Mouse (Mus musculus) limb, embryonic 12.5 days (tissue): Measurements from ENCODE around the gene Sept9. TPM values are rescaled to one million over a fixed set of nuclear protein-coding genes. Genes with fewer than 3 reads are reported as not detected.

ENCODE experiments used
- ATAC-seq: fragments of 200-750 bp; cut with Nextera tagmentation; 2 replicates; pipeline ENCODE4 v1.8.0; 2017; ENCODE audit warnings: low read depth, moderate TSS enrichment; ENCODE audit not compliant: insufficient number of reproducible peaks, insufficient read depth, low FRiP score, low TSS enrichment
- H3K27ac ChIP-seq: fragments of 300-500 bp; sonication (generic); 2 replicates; pipeline ENCODE4 v1.5.1; 2016; ENCODE audit warnings: mild to moderate bottlenecking, moderate library complexity
- H3K27me3 ChIP-seq: fragments of 300-500 bp; sonication (generic); 2 replicates; pipeline ENCODE4 v1.6.1; 2016; ENCODE audit warnings: mild to moderate bottlenecking, moderate library complexity
- H3K36me3 ChIP-seq: fragments of 300-500 bp; sonication (generic); 2 replicates; pipeline ENCODE4 v1.6.1; 2016; ENCODE audit warnings: mild to moderate bottlenecking, moderate library complexity
- H3K4me1 ChIP-seq: fragments of 300-500 bp; sonication (generic); replicated peaks from 2 replicates; pipeline ENCODE4 v1.6.1; 2016
- H3K4me2 ChIP-seq: fragments of 300-500 bp; sonication (generic); 2 replicates; pipeline ENCODE4 v1.6.1; 2016; ENCODE audit warnings: mild to moderate bottlenecking, moderate library complexity
- H3K4me3 ChIP-seq: fragments of 300-500 bp; sonication (generic); replicated peaks from 2 replicates; pipeline ENCODE4 v1.5.1; 2016; ENCODE audit warnings: mild to moderate bottlenecking
- H3K9ac ChIP-seq: fragments of 300-500 bp; sonication (generic); replicated peaks from 2 replicates; pipeline ENCODE4 v1.6.1; 2016; ENCODE audit warnings: mild to moderate bottlenecking, moderate library complexity
- H3K9me3 ChIP-seq: fragments of 300-500 bp; sonication (generic); 2 replicates; pipeline ENCODE4 v1.6.1; 2016; ENCODE audit warnings: mild to moderate bottlenecking, moderate library complexity
- WGBS: fragments of 180-500 bp; shearing (Covaris S2); methylation state at CpG from one replicate; pipeline ENCODE4 v1.1.7; 2016; 5-methylcytosine and 5-hydroxymethylcytosine counted together
- polyA plus RNA-seq: library from polyadenylated mRNA; unstranded; fragments of >200 nt; fragmentation: Nextera tagmentation; extraction: Ambion mirVana; gene quantifications from 2 replicates; pipeline ENCODE4 v1.2.1, GENCODE M21; 2016

Gene Sept9
- polyA plus RNA-seq, 1 experiment from 2014 or later, result 234 TPM

DNA sequence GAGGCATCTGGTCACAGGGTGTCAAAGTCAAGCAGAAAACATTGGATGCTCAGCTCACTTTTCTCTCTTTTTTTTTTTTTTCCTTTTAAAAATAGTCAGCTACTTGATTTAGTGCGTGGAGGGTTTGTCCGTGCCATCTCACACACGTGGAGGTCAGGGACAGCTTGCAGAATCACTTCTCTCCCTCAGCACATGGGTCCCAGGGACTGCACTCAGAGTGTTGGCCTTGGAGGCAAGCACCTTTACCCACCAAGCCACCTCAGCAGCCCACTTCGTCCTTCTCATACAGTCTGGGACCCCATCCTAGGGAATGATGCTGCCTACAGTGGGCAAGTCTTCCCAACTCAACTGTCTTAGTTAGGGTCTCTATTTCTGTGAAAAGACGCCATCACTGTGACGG is 57.4 kb downstream of the Sept9 start:
- WGBS, result 97% methylated on average over 6 of the region's 6 CpGs
- Histone ChIP-seq H3K4me1 (peaks cover 39% of the 10 kb centered on the region), H3K36me3 (no peaks in the 10 kb centered on the region), H3K4me3 (no peak overlapping the region), H3K27ac (no peak overlapping the region), H3K9me3 (no peaks in the 10 kb centered on the region), H3K4me2 (no peak overlapping the region), H3K9ac (no peak overlapping the region), H3K27me3 (no peaks in the 10 kb centered on the region)
- no peak for ATAC-seq

DNA sequence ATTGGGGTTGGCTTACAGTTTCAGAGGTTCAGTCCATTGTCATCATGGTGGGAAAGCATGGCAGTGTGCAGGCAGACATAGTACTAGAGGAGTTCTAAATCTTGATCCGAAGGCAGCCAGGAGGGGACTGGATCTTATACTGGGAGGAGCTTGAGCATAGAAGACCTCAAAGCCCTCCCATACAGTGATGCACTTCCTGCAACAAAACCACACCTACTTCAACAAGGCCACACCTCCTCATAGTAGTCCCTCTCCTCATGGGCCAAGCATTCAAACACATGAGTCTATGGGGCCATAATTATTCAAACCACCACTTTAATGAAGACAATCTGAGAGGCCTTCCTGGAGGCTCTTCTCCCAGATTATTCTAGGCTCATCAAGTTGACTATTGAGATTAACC is 57.8 kb downstream of the Sept9 start:
- H3K36me3 ChIP-seq, result no peaks in the 10 kb centered on the region
- no peak for ATAC-seq
- H3K4me1 ChIP-seq, result peaks cover 39% of the 10 kb centered on the region
- H3K27ac ChIP-seq, result no peak overlapping the region
- 94% methylated on average over 1 of the region's 1 CpGs for WGBS
- no peaks in the 10 kb centered on the region for H3K27me3 ChIP-seq
- no peaks in the 10 kb centered on the region for H3K9me3 ChIP-seq
- H3K4me2 ChIP-seq, result no peak overlapping the region
- no peak overlapping the region for H3K4me3 ChIP-seq
- H3K9ac ChIP-seq, result no peak overlapping the region

DNA sequence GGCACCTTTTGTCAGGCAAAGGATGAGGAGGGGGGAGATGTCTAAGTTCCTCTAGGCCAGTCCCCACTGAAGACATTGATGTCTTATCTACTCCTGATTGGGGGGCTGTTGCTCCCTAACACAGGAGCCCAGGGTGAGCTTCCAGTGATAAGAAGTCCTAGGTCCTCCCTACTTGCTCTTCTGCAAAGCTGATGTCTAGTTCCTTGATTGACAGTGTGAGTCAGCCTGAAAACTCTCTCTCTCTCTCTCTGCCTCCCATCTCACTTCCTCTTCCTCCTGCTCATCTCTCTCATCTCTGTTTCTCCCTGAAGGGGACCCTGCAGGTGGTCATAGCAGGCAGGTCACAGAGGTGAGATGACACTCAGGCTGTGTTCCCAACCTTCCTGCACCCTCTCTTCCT is 58.4 kb downstream of the Sept9 start:
- no peak overlapping the region for H3K4me2 ChIP-seq
- no peak overlapping the region for H3K9ac ChIP-seq
- no peaks in the 10 kb centered on the region for H3K27me3 ChIP-seq
- H3K4me1 ChIP-seq, result peaks cover 38% of the 10 kb centered on the region
- no peak overlapping the region for H3K4me3 ChIP-seq
- no peak overlapping the region for H3K27ac ChIP-seq
- ATAC-seq, result no peak
- no peaks in the 10 kb centered on the region for H3K36me3 ChIP-seq
- no peaks in the 10 kb centered on the region for H3K9me3 ChIP-seq

DNA sequence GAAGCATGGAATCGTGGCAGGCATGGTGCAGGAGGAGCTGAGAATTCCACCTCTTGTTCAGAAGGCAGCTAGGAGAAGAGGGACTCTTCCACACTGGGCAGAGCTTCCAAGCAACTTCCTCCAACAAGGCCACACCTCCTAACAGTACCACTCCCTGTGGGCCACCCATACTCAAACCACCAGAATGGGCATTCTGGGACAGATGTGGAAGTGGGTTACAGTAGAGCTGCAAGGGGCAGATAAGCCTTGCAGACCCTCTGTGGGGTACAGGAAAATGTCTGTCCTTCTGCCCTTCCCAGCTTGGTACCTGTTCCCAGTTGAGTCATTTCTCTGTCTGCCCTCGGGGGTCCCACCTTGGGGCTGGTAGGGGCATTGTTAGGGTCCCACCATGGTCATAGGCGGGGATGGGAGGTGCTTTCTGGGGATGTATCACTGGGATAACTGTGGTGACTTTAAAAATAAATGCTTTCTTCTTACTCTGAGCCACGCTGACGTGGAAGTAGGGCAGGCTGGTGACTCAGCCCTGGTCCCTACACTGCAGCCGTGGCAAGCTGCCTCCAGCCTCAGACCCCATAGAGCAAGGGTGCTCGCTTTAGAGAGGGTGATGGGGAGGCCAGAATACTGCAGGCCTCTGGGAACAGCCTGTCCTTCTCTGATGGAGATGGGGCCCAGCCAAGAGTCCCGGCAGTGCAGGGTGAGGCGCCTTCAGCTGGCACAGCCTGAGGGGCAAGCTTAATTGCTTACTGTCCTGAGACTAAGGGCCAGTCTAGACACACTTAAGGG is 59.9 kb downstream of the Sept9 start:
- H3K9me3 ChIP-seq, result no peaks in the 10 kb centered on the region
- H3K36me3 ChIP-seq, result no peaks in the 10 kb centered on the region
- no peak overlapping the region for H3K4me2 ChIP-seq
- no peak overlapping the region for H3K27ac ChIP-seq
- H3K9ac ChIP-seq, result no peak overlapping the region
- no peaks in the 10 kb centered on the region for H3K27me3 ChIP-seq
- no peak overlapping the region for H3K4me3 ChIP-seq
- ATAC-seq, result no peak
- peaks cover 37% of the 10 kb centered on the region for H3K4me1 ChIP-seq
- WGBS, result 84% methylated on average over 9 of the region's 9 CpGs

DNA sequence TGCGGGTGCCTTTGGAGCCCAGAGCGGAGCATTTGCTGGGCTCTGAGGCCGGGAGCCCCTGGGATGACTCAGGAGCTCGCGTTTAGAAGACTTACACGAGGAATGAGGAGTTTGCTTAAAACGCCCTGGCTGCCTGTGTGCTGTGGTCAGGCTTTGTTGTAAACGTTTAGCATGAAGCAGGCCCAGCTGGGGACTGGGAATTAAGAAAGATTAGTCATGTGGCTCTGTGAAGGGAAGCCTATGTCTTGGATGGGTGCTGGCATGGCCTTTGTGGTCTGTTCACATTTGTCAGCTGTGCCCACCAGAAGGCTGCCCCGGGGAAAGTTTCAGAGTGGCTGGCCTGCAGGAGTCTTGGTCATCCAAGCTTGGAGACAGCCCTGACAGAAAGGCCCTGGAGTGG is 61.2 kb downstream of the Sept9 start:
- 65% methylated on average over 9 of the region's 9 CpGs for WGBS
- Histone ChIP-seq H3K4me3 (no peak overlapping the region), H3K36me3 (no peaks in the 10 kb centered on the region), H3K4me2 (no peak overlapping the region), H3K27me3 (no peaks in the 10 kb centered on the region), H3K9ac (no peak overlapping the region), H3K9me3 (no peaks in the 10 kb centered on the region), H3K27ac (no peak overlapping the region), H3K4me1 (peaks cover 43% of the 10 kb centered on the region)
- ATAC-seq, result no peak

DNA sequence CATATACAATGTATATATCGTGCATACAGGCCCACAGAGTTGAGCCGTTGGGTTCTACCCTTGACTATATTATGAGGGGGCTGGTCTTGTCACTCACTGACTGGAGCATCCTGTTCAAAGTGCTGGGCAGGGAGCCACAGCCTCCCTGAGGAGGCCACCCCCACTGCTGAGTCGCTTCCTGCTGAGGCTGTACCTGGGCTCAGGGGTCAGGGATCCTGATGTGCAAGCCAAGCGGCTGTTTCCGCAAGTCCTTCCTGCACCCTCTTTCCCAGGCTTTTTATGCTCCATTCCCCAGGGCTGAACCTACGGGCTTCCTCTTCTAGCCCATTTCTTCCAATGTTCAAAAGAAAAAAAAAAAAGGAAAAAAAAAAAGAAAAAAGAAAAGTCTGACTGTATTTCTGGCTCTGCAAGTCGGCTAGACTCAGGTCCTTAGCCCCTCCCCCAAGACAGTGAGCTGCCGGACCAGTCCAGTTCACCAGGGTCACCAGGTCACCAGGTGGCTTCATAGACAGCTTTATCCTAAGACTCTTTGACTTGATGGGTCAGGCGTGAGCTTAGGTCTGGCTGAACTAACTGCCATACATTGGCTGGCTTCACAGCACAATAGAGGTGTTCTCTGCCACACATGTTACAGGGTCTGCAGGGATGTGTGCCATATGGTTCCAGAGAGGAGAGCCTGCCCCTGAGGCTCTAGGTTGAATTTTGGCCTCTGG is 63.8 kb downstream of the Sept9 start:
- Histone ChIP-seq H3K27ac (peak overlapping the region; percentile 66), H3K4me3 (no peak overlapping the region), H3K36me3 (no peaks in the 10 kb centered on the region), H3K9me3 (no peaks in the 10 kb centered on the region), H3K27me3 (no peaks in the 10 kb centered on the region), H3K9ac (no peak overlapping the region; the same call in 1 of the 2 replicates), H3K4me1 (peaks cover 50% of the 10 kb centered on the region), H3K4me2 (no peak overlapping the region)
- 47% methylated on average over 9 of the region's 9 CpGs for whole genome bisulfite sequencing
- ATAC-seq, result no peak

DNA sequence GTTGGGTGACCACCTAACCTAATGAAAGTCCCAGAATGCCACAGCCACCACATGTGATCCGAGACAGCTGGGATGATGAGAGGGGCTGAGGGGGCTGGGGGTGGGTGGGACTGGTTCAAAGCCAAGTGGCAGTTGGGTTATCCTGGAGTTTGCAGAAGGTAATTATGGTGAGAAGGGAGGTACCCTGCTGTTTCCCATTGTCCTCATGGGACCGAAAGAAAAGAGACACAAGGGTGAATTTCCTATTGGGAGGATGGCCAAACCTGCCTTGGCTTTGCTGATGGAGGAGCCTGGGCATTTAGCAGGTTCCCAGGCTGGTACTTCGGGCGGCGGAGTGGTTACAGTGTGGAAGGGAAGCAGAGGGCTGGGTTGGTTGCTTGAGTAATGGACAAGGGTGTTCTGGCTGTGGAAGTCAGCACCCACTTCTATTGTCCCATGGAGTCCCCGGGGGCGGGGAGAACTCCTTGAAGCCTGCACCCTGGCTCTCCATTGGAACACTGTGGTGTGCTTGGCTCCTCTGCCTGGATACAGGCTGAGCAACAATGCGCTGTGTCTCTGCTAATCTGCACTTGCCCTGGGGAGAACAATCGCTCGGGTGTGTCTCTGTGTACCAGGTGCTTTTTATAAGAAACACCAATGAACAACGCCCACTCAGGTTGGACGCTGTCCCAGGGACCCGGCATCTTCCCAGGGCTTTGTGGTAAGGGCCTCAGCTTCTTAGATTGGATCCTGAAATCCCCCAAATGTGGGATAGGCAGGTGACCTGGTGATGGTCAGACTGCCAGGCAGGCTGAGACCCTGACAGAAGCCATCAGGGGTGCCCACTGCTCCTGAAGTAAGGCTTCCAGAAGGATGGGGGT is 64.9 kb downstream of the Sept9 start:
- peak overlapping the region; percentile 91 for H3K9ac ChIP-seq
- 66% methylated on average over 13 of the region's 13 CpGs for WGBS
- H3K9me3 ChIP-seq, result no peaks in the 10 kb centered on the region
- H3K36me3 ChIP-seq, result no peaks in the 10 kb centered on the region
- no peak for ATAC-seq
- peak overlapping the region; percentile 75; the same call in 1 of the 2 replicates for H3K4me2 ChIP-seq
- H3K4me3 ChIP-seq, result no peak overlapping the region
- H3K27ac ChIP-seq, result peak overlapping the region; percentile 94
- no peaks in the 10 kb centered on the region for H3K27me3 ChIP-seq
- peaks cover 61% of the 10 kb centered on the region for H3K4me1 ChIP-seq

DNA sequence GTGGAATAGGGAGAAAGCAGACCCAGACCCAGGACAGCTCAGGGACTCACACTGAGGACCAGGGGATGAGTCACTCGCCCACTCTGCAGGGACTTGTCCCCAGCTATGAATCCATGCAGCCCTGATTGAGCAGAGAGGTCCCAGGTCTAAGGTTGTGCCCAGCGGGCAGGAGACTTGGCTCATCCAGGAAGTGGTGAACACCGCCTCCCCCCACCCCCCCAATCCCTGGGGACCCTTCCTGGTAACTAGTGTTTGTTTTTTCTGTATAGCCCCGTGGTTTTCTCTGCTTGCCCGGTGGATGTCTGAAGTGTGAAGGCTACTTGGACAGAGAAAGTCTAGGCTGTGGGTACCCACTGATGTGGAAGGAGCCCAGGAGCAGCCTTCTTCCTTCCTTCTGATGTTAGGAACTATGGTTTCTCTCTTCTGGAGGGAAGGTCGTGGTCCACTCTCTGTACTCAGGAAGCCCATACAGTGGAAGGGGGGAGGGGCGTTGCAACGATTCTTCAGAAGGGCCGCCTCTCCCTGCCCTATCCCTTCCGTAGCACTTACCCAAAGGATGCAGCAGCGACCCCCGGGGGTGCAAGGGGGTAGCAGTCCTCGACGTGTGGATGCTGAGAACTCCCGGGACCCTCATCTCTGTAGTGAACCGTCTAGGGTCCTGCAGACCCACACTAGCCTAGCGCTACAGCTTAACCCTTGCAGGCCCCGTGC is 66.0 kb downstream of the Sept9 start:
- peaks cover 71% of the 10 kb centered on the region for H3K4me1 ChIP-seq
- H3K36me3 ChIP-seq, result peaks cover 6% of the 10 kb centered on the region; the same call in 1 of the 2 replicates
- ATAC-seq, result peak; percentile 43
- H3K4me2 ChIP-seq, result peak overlapping the region; percentile 75
- H3K9ac ChIP-seq, result peak overlapping the region; percentile 91
- WGBS, result 3% methylated on average over 18 of the region's 18 CpGs
- peak overlapping the region; percentile 94 for H3K27ac ChIP-seq
- no peaks in the 10 kb centered on the region for H3K9me3 ChIP-seq
- H3K4me3 ChIP-seq, result peak overlapping the region; percentile 81
- H3K27me3 ChIP-seq, result no peaks in the 10 kb centered on the region

DNA sequence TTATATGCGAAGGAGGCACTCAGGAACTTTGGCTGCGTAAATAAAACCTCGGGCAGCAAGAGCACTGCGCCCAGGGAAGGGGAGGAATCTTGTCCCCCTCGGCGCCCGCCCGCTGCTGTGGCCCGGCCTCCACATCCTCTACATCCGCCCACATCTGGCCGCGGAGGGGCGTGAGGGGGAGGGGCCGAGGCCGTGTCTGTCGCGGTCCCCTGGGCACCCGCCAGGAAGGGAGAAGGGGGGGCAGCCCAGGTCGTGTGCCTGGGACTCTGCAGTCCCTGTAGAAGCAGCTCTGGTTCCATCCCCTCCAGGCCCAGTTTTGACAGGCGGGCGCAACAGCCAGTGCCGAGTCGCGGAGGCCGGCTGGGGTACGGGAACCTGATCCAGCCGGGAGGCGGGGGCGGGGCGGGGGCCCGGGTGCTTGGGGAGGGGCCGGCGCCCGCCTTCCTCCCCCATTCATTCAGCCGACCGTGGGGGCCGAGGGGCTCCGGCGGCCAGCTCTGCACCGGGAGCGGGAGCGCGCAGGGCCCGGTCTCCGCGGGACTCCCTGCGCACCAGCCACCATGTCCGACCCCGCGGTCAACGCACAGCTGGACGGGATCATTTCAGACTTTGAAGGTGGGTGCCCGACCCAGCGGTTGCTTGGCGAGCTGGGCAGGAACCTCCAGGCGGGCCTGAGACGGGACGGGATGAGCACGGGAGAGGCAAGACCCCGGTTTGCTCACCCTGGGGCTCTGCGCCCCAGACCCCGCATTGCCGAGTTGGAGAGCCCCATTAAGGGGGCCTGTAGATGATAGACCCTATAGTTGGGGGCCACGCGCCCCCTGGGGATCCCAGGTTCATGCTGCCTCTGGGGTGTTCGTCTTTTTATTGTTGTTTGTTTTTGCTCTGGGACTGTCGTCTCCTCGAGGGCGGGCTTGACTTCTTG is 66.8 kb downstream of the Sept9 start:
- Histone ChIP-seq H3K4me1 (peaks cover 74% of the 10 kb centered on the region), H3K4me2 (peak overlapping the region; percentile 75), H3K27me3 (no peaks in the 10 kb centered on the region), H3K9ac (peak overlapping the region; percentile 91), H3K4me3 (peak overlapping the region; percentile 81), H3K9me3 (no peaks in the 10 kb centered on the region), H3K36me3 (peaks cover 6% of the 10 kb centered on the region), H3K27ac (peak overlapping the region; percentile 94)
- peak; percentile 92 for ATAC-seq
- WGBS, result under 1% methylated on average over 65 of the region's 69 CpGs
